Mouse (Mus musculus) myocyte (in vitro differentiated cells): ENCODE results near the gene Ablim1. TPM values are rescaled to one million over a fixed set of nuclear protein-coding genes. Genes with fewer than 3 reads are reported as not detected.

Source experiments
- H3K27me3 ChIP-seq: one replicate; pipeline ENCODE4 v1.6.1; 2011; ENCODE audit not compliant: control insufficient read depth, insufficient read depth, insufficient read length
- H3K36me3 ChIP-seq: one replicate; pipeline ENCODE4 v1.6.1; 2011; ENCODE audit not compliant: control insufficient read depth, insufficient read depth
- H3K4me2 ChIP-seq: one replicate; pipeline ENCODE4 v1.6.1; 2011; ENCODE audit warnings: low read depth, control low read depth
- H3K4me3 ChIP-seq: one replicate; pipeline ENCODE4 v1.5.1; 2011; ENCODE audit warnings: mild to moderate bottlenecking, control low read depth, moderate library complexity
- H3K79me2 ChIP-seq: one replicate; pipeline ENCODE4 v1.6.1; 2011; ENCODE audit not compliant: control insufficient read depth, insufficient read depth
- H3ac ChIP-seq: one replicate; pipeline ENCODE4 v1.6.1; 2011; ENCODE audit not compliant: control insufficient read depth, insufficient read length
- CEBPB ChIP-seq: IDR thresholded peaks from 2 replicates; pipeline ENCODE4 v1.6.1; 2011; ENCODE audit warnings: mild to moderate bottlenecking, moderate library complexity; ENCODE audit not compliant: poor library complexity, insufficient read depth, severe bottlenecking
- E2F4 ChIP-seq: IDR thresholded peaks from one replicate; pipeline ENCODE4 v1.6.1; 2011; ENCODE audit warnings: mild to moderate bottlenecking, control low read depth, moderate library complexity; ENCODE audit not compliant: insufficient read depth
- MAX ChIP-seq: IDR thresholded peaks from one replicate; pipeline ENCODE4 v1.6.1; 2011; ENCODE audit warnings: low read depth, mild to moderate bottlenecking, control low read depth
- MYOD1 ChIP-seq, 3 experiments: IDR thresholded peaks; one replicate each; pipeline ENCODE4 v1.6.1; 2011; ENCODE audit warnings: control low read depth in 2 of 3, low read depth in 2 of 3, mild to moderate bottlenecking in 2 of 3, moderate library complexity in 1 of 3; ENCODE audit not compliant: insufficient read length in 2 of 3, control insufficient read depth in 1 of 3
- MYOG ChIP-seq, 3 experiments: IDR thresholded peaks; one replicate each; pipeline ENCODE4 v1.6.1; 2011; ENCODE audit warnings: control low read depth in 2 of 3, low read depth in 2 of 3, mild to moderate bottlenecking in 2 of 3; ENCODE audit not compliant: insufficient read length in 2 of 3, control insufficient read depth in 1 of 3, insufficient read depth in 1 of 3
- POLR2A ChIP-seq: IDR thresholded peaks from one replicate; pipeline ENCODE4 v1.6.1; 2011; ENCODE audit warnings: low read depth, mild to moderate bottlenecking, control low read depth, moderate library complexity; ENCODE audit not compliant: insufficient read length
- POLR2AphosphoS2 ChIP-seq: IDR thresholded peaks from one replicate; pipeline ENCODE4 v1.6.1; 2011; ENCODE audit warnings: low read depth, control low read depth; ENCODE audit not compliant: insufficient read length
- REST ChIP-seq: IDR thresholded peaks from one replicate; pipeline ENCODE4 v1.6.1; 2011; ENCODE audit warnings: mild to moderate bottlenecking, control low read depth, moderate library complexity; ENCODE audit not compliant: insufficient read depth, insufficient read length
- SRF ChIP-seq: IDR thresholded peaks from one replicate; pipeline ENCODE4 v1.6.1; 2011; ENCODE audit warnings: low read depth; ENCODE audit not compliant: control insufficient read depth, insufficient read length
- TCF12 ChIP-seq: IDR thresholded peaks from one replicate; pipeline ENCODE4 v1.6.1; 2011; ENCODE audit warnings: mild to moderate bottlenecking, control low read depth; ENCODE audit not compliant: poor library complexity, insufficient read depth, severe bottlenecking
- TCF3 ChIP-seq: IDR thresholded peaks from one replicate; pipeline ENCODE4 v1.6.1; 2011; ENCODE audit warnings: low read depth, control low read depth; ENCODE audit not compliant: insufficient read length
- USF1 ChIP-seq: IDR thresholded peaks from one replicate; pipeline ENCODE4 v1.6.1; 2011; ENCODE audit warnings: low read depth, mild to moderate bottlenecking, control low read depth, moderate library complexity
- polyA plus RNA-seq: library from polyadenylated mRNA; unstranded; fragments of >200 nt; fragmentation: generic; extraction: Trizol; gene quantifications from one replicate; pipeline ENCODE4 v1.2.1, GENCODE M21; 2012; ENCODE audit warnings: missing spikeins

The Ablim1 gene
- polyA plus RNA-seq, 1 experiment = 29.9 TPM

DNA sequence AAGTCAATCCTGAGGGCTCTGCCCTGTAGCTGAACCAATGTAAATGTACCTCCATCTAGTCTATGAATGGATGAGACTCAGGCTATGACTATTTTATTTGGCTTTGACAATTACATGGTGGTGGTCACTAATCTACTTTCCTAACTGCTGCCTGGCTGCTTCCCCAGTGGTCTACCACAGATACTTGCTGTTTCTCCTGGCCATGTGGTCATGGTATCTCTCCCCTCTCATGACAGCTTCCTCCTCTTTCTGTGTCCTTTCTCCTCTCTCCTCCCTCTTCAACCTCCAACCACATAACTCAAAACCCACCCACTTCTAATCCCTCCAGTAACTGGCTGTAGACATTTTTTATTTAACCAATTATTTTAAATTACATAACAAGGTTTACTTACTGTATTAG lies 34.4 kb upstream of the Ablim1 start:
- H3K4me2 ChIP-seq = no peak overlapping the region
- H3K36me3 ChIP-seq = no peaks in the 10 kb centered on the region
- H3K79me2 ChIP-seq = no peaks in the 10 kb centered on the region
- H3ac ChIP-seq = no peak overlapping the region
- H3K27me3 ChIP-seq = no peaks in the 10 kb centered on the region
- H3K4me3 ChIP-seq = no peak overlapping the region
- TF ChIP-seq CEBPB = no peak
- no peak for TF ChIP-seq TCF3
- TF ChIP-seq USF1 = no peak
- no peak for TF ChIP-seq SRF
- no peak for TF ChIP-seq POLR2A
- TF ChIP-seq MYOG (IDR thresholded peaks at IDR 0.05; ENCODE audit: control insufficient read depth in 1 of 3, insufficient read depth in 1 of 3, insufficient read length in 2 of 3, low read depth in 2 of 3) = no peak
- TF ChIP-seq REST = no peak
- no peak for TF ChIP-seq E2F4

DNA sequence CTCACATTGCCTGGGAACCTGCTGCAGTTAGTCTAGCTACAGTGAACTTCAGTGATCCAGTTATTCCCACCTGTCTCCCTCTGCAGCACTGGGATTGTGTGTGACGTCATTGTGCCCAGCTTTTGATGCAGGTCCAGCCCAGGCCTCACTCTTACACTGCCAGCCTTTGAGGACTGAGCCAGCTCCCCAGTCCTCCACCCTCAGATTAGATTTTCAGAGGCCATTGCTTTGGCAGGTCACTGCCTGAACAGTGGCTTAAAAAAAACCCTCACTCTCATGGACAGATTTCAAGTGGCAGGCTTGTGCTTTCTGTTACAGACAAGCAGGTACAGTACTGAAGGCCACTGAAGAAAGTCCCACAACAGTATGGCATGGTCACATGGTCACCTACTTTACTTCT lies 30.0 kb upstream of the Ablim1 start:
- Histone ChIP-seq H3K36me3 (no peaks in the 10 kb centered on the region), H3K27me3 (no peaks in the 10 kb centered on the region), H3K4me2 (no peak overlapping the region), H3K79me2 (no peaks in the 10 kb centered on the region), H3ac (no peak overlapping the region), H3K4me3 (no peak overlapping the region)
- TF ChIP-seq SRF = no peak
- TF ChIP-seq USF1 = no peak
- TF ChIP-seq MYOD1 (IDR thresholded peaks at IDR 0.05; ENCODE audit: control insufficient read depth in 1 of 3, insufficient read length in 2 of 3, low read depth in 2 of 3) = no peak
- no peak for TF ChIP-seq REST
- no peak for TF ChIP-seq TCF12
- TF ChIP-seq E2F4 = no peak
- no peak for TF ChIP-seq POLR2AphosphoS2
- TF ChIP-seq MYOG (IDR thresholded peaks at IDR 0.05; ENCODE audit: control insufficient read depth in 1 of 3, insufficient read depth in 1 of 3, insufficient read length in 2 of 3, low read depth in 2 of 3) = no peak
- no peak for TF ChIP-seq POLR2A
- no peak for TF ChIP-seq CEBPB
- TF ChIP-seq TCF3 = no peak
- TF ChIP-seq MAX = no peak

DNA sequence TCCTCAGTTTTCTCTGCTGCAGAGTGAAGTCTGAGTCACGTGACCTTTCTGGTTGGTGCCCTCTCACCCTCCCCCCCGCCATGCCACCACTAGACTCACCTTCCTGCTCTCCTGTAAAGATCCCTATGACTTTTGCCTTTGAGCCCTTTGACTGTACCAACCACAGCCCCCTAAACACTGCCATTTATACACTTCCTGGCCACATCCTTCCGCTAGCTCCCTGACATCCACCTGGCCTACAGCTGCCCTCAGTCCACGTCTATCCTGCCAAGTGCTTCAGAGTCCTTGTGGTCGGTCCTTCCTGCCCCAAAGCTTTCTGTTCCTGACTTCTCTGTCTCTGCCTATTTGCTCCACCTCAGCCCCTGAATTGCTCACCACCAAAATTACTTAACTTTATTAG lies 29.1 kb upstream of the Ablim1 start:
- TF ChIP-seq TCF12 (no peak), REST (no peak), MYOD1 (IDR thresholded peaks at IDR 0.05; ENCODE audit: control insufficient read depth in 1 of 3, insufficient read length in 2 of 3, low read depth in 2 of 3) (no peak), E2F4 (no peak), MAX (no peak)
- no peaks in the 10 kb centered on the region for H3K27me3 ChIP-seq
- H3K36me3 ChIP-seq = no peaks in the 10 kb centered on the region
- H3K4me3 ChIP-seq = no peak overlapping the region
- H3ac ChIP-seq = no peak overlapping the region
- H3K79me2 ChIP-seq = no peaks in the 10 kb centered on the region
- no peak overlapping the region for H3K4me2 ChIP-seq

DNA sequence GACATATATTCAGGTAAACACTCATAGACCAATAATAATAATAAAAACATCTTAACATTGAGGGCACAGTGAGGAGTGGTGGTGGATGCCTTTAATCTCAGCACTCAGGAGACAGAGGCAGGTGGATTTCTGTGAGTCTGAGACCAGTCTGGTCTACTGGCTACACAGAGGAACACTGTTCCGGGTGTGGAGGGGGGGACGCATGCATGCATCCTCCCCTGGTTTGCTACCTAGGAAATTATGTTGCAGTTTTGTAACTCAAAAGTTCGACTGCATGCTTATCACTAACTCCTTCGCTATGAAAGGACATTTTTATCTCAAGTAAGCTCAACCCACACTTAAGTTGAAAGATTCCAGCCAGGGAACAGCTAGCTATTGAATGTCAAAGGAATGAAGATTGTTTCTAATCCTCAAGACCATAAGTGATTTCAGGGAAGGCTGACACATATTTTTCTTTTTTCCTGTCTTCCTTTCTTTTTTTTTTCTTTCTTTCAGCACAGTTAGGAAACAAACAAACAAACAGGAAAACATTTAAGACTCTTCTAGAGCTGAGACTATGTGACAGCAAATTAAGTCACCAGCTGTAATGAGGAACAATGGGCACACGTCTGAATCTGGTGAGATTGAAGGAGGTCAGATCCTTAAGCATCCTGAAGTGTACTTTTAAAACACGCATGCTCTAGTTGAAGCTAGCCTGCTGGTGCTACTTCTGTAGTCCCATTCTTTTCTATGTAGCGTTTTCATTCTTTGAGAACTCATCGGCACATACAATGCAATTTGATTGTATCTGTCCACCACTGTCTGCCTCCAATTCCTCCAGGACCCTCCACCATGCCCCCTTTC lies 26.4 kb upstream of the Ablim1 start:
- H3K4me3 ChIP-seq = no peak overlapping the region
- no peaks in the 10 kb centered on the region for H3K79me2 ChIP-seq
- no peak overlapping the region for H3ac ChIP-seq
- no peak for TF ChIP-seq MYOG (IDR thresholded peaks at IDR 0.05; ENCODE audit: control insufficient read depth in 1 of 3, insufficient read depth in 1 of 3, insufficient read length in 2 of 3, low read depth in 2 of 3)
- TF ChIP-seq POLR2AphosphoS2 = no peak
- no peak for TF ChIP-seq MAX
- TF ChIP-seq TCF12 = no peak
- no peak for TF ChIP-seq TCF3
- TF ChIP-seq REST = no peak
- TF ChIP-seq USF1 = no peak
- TF ChIP-seq SRF = no peak
- no peak for TF ChIP-seq CEBPB
- no peak for TF ChIP-seq POLR2A
- no peak overlapping the region for H3K4me2 ChIP-seq
- no peaks in the 10 kb centered on the region for H3K27me3 ChIP-seq
- H3K36me3 ChIP-seq = no peaks in the 10 kb centered on the region

DNA sequence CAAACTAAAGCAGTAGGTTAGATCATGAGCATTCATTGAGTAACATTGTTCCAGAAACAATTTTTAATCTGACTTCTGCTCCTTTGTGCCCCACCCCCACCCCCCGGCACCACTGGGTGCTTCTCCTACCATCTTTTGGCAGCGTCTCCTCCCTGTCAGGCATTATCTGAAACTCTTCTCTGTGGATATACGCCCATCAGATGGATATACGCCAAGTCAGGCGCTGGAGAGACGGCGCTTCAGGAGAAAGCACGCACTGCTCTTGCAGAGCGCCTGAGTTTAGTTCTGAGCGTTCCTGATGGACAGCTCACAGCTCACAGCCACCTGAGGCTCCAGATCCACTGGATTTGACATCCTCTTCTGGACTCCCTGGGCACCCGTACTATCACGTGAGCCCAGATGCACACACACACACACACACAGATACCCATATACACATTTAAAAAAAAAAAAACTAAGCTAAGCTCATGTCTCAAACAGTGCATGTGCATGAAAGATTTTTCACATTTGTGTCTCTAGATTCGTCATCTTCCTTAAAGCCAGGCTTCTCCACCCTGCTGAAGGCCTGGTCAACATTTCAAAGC lies 24.7 kb upstream of the Ablim1 start:
- Histone ChIP-seq H3K36me3 (no peaks in the 10 kb centered on the region), H3K79me2 (no peaks in the 10 kb centered on the region), H3K4me3 (no peak overlapping the region), H3ac (no peak overlapping the region), H3K4me2 (no peak overlapping the region), H3K27me3 (no peaks in the 10 kb centered on the region)
- TF ChIP-seq TCF3 (no peak), CEBPB (no peak), TCF12 (no peak), MAX (no peak), MYOG (IDR thresholded peaks at IDR 0.05; ENCODE audit: control insufficient read depth in 1 of 3, insufficient read depth in 1 of 3, insufficient read length in 2 of 3, low read depth in 2 of 3) (no peak), E2F4 (no peak), SRF (no peak), USF1 (no peak), REST (no peak), POLR2A (no peak), POLR2AphosphoS2 (no peak), MYOD1 (IDR thresholded peaks at IDR 0.05; ENCODE audit: control insufficient read depth in 1 of 3, insufficient read length in 2 of 3, low read depth in 2 of 3) (no peak)
